Mouse (Mus musculus): ENCODE measurements around the gene Nfatc2.

Gene Nfatc2

GRCm38 (mm10) chr2:168532061-168532833, 69.2 kb downstream of the Nfatc2 start:
- no peak for DNase-seq (ENCODE audit: low spot score)

DNA sequence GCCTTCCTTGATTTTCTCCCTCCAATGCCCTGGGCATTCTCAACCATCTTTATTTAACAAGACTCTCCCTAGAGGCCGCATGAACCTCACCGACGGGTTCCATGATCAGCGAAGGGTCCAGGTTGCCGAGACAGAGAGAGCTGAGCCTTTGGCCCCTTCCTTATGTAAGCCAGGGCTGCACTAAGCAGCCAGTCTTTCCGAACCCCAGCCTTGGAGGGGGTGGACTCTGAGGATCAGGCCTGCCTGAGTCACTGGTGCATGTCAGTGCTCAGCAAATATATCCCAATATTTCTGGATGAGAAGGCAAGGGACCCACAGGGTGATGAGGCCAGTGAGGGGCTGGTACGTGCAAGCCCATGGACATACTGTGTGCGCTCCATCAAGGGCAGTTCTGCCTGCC, 72.9 kb downstream of the Nfatc2 start:
- DNase-seq (ENCODE audit: low spot score): no peak

DNA sequence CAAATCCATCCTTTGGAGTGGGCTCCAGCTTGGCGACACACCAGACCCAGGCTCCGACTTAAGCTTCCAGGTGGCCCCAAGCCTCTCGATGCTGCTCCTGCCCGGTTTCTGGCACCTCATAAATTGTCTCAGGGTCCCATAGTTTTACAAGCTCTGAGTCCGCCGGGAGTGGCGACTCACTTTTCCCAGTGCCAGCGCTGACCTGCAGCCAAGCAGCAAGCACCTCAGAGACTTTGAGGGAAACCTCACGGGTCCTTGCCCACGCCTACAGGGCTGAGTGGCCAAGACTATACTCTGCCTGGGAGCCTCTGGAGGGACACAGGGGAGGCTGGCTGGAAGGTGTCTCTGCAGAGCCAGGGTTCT, 74.0 kb downstream of the Nfatc2 start:
- no peak for DNase-seq (ENCODE audit: low spot score)

- DNase-seq (ENCODE audit: low spot score): no peak
Observed at GRCm38 (mm10) chr2:168526547-168527429, 74.7 kb downstream of the Nfatc2 start.

- no peak for DNase-seq (ENCODE audit: low spot score)
Observed at GRCm38 (mm10) chr2:168525391-168526154, 75.9 kb downstream of the Nfatc2 start.

- peak; percentile 90 for DNase-seq (ENCODE audit: low spot score)
Observed at GRCm38 (mm10) chr2:168524905-168525381, 76.5 kb downstream of the Nfatc2 start.

- DNase-seq (ENCODE audit: low spot score): no peak
Observed at GRCm38 (mm10) chr2:168522247-168522646, 79.2 kb downstream of the Nfatc2 start.

GRCm38 (mm10) chr2:168520771-168521170, 80.7 kb downstream of the Nfatc2 start:
- no peak for DNase-seq (ENCODE audit: low spot score)

GRCm38 (mm10) chr2:168519589-168519988, 81.9 kb downstream of the Nfatc2 start:
- DNase-seq (ENCODE audit: low spot score): no peak

- no peak for DNase-seq (ENCODE audit: low spot score)
Observed at GRCm38 (mm10) chr2:168518256-168518659, 83.2 kb downstream of the Nfatc2 start.

DNA sequence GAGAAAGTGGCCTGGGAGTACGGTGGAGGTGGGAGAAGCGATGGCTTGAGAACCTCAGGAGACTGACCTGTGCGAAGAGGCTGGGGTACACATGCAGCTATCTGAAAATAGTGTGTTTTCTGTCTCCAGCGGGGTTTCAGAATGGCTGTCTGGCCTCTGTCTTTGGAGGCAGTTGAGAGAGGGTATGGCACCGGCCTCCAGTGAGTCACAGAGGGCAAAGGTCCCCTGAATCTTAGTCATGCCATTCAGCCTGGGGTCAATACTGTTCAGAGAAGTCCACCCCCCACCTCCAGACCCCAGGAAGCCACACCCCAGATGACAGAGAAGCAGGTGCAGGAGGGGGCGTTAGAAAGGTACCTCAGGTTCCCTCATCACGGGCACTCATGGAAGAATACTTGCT, 83.7 kb downstream of the Nfatc2 start:
- DNase-seq (ENCODE audit: low spot score): no peak

DNA sequence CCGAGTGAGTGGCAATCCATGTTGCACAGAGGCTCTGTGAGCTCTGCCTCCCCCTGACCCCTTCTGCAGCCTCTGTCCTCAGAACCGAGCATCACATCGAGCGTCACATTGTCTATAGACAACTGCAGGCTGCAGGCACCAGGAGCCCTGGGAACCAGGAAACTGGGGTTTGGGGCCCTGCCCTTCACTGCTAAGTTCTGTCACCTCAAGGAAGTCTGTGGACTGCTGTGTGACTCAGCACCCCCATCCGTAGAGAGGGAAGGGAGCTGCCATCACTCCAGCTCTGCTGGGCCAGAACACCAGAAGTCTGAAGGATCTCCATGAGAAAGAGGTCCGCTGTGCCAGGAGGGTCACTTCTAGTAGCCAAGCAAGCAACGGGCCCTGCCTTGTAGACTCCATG, 84.7 kb downstream of the Nfatc2 start:
- DNase-seq (ENCODE audit: low spot score): no peak

DNA sequence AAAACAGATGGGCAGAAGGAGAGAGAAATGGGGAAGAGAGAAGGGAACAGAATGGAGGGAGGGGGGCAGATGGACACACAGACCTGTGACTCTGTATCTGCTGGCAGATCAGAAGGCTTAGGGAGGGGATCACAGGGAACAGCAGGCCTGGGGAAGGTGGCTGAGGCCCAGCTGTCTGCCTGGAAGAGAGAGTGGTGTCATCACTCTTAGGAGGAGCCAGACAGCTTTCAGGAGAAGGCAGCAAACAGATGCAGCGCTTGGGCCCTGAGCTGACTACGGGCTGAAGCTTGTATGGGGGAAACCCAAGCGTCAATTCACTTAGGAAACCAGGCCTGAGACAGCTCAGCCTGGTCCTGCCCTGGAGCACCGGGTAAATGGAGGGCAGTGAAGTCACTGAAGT, 86.0 kb downstream of the Nfatc2 start:
- no peak for DNase-seq (ENCODE audit: low spot score)

DNA sequence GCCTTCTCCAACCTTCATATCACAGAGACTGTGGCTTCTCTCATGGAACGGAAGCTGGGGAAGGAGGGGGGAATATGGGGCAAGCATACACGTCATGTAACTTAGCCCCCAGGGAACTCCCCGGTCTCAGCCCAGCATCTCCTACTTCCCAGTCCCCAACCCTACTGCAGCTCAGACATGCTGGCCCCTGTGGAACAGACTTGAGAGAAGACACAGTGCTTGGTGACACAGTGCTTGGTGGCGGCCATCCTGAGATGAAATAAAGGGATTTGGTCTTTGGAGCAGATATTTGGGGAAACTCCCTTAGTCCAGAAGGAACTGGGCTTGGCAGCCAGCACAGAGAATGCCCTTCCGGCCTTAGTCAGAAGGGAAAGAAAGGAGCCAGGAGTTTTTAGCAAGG, 87.3 kb downstream of the Nfatc2 start:
- DNase-seq (ENCODE audit: low spot score): no peak

- no peak for DNase-seq (ENCODE audit: low spot score)
Observed at GRCm38 (mm10) chr2:168511529-168511928, 89.9 kb downstream of the Nfatc2 start.

DNA sequence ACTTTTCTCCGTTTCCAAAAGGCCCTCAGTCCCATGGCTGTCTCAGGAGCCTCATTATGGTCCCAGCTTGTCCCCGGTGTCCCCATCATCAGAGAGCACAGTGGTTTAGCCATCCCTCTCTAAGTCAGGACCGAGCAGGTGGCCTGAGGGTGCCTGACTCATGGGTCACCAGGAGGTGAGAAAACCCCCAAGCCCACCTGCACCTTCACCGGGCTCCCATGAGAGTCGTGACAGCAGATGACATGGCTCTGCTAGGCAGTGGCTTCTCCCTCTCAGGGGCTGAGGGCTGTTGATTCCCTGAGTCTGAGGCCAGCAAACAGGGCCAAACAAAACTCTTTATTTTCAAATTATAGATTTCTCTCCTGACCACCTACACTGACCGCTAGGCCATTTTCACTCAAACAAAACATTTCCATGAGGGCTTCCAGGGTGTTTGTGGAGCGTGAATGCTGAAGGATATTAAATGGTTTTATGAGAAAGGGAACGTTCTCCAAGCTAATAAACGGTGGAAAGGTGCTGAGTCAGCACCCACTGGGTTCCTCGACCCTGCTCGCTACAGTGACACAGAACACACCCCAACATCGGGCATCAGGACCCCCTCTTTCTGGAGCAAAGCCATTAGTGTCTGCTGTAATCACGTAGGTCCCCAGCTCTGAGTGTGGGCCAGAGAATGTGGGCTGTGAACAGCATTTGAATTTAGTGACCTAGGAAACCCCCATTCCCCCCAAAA, 92.8 kb downstream of the Nfatc2 start:
- DNase-seq (ENCODE audit: low spot score): no peak

- DNase-seq (ENCODE audit: low spot score): no peak
Observed at GRCm38 (mm10) chr2:168504431-168505182, 96.8 kb downstream of the Nfatc2 start.

GRCm38 (mm10) chr2:168503735-168504134, 97.7 kb downstream of the Nfatc2 start:
- DNase-seq (ENCODE audit: low spot score): no peak

- no peak for DNase-seq (ENCODE audit: low spot score)
Observed at GRCm38 (mm10) chr2:168500750-168501149, 100.7 kb downstream of the Nfatc2 start.

- DNase-seq (ENCODE audit: low spot score): no peak
Observed at GRCm38 (mm10) chr2:168500244-168500643, 101.2 kb downstream of the Nfatc2 start.

DNA sequence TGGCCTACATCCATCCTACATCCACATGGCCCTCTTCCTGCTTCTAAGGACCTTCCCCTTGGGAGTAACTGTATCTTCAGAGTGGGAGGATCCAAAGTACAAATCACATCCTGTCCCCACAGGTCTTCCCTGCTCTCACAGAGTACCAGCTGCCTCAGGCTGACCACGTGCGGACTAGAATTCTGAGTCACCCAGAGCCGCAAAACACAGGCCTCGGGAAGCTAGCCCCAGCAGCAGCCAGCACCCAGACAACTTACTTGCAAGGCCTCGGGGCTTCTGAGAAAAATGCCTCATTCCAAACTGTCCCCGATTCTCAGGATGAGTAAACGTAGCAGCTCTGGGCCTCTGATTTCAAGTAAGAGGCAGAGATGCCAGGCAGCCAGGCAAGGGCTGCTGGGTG, 109.7 kb downstream of the Nfatc2 start:
- DNase-seq (ENCODE audit: low spot score): no peak

Data from urinary bladder, postnatal 10 days (tissue).